Mouse (Mus musculus) embryonic fibroblast, embryonic 13.5 days (primary cell): Measurements from ENCODE around the gene Tfip11.

ENCODE experiments used
- CTCF ChIP-seq: IDR thresholded peaks from 2 replicates; pipeline ENCODE4 v1.5.1; 2011; ENCODE audit warnings: mild to moderate bottlenecking, control low read depth, low read length, moderate library complexity, borderline replicate concordance; ENCODE audit not compliant: insufficient read depth
- POLR2A ChIP-seq: IDR thresholded peaks from 2 replicates; pipeline ENCODE4 v1.6.1; 2011; ENCODE audit warnings: low read depth, mild to moderate bottlenecking, control low read depth, low read length, moderate library complexity

DNA sequence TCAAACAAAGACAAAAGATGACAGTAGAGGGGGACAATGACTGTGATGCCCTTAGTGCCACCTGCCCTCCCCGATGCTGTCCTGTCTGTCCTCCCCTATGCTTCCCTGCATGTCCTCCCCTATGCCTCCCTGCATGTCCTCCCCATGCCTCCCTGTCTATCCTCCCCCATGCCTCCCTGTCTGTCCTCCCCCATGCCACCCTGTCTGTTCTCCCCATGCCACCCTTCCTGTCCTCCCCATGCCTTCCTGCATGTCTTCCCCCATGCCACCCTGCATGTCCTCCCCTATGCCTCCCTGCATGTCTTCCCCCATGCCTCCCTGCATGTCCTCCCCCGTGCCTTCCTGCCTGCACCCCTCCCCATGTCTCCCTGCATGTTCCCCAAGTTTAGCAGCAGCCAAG is 26.0 kb upstream of the Tfip11 start:
- TF ChIP-seq POLR2A = no peak
- no peak for TF ChIP-seq CTCF
